Mouse (Mus musculus): ENCODE results near the gene Rapgef5.

The Rapgef5 gene

GRCm38 (mm10) chr12:117528509-117529145, 12.3 kb downstream of the Rapgef5 start:
- WGBS: 43% methylated on average over 4 of the region's 4 CpGs

GRCm38 (mm10) chr12:117531106-117531505, 14.8 kb downstream of the Rapgef5 start:
- 59% methylated on average over 4 of the region's 4 CpGs for WGBS

GRCm38 (mm10) chr12:117533176-117534086, 17.2 kb downstream of the Rapgef5 start:
- 6% methylated on average over 64 of the region's 64 CpGs for WGBS

GRCm38 (mm10) chr12:117534087-117534751, 17.9 kb downstream of the Rapgef5 start:
- under 1% methylated on average over 66 of the region's 66 CpGs for WGBS

GRCm38 (mm10) chr12:117540352-117540751, 24.1 kb downstream of the Rapgef5 start:
- WGBS: 20% methylated on average over 2 of the region's 2 CpGs

- WGBS: 82% methylated on average over 6 of the region's 6 CpGs
Measured at GRCm38 (mm10) chr12:117545277-117545676, 29.0 kb downstream of the Rapgef5 start.

- WGBS: 53% methylated on average over 5 of the region's 5 CpGs
Measured at GRCm38 (mm10) chr12:117553353-117553752, 37.1 kb downstream of the Rapgef5 start.

- 91% methylated on average over 1 of the region's 1 CpGs for WGBS
Measured at GRCm38 (mm10) chr12:117554612-117555063, 38.4 kb downstream of the Rapgef5 start.

GRCm38 (mm10) chr12:117560450-117560849, 44.2 kb downstream of the Rapgef5 start:
- WGBS: 64% methylated on average over 11 of the region's 11 CpGs

- WGBS: 56% methylated on average over 6 of the region's 6 CpGs
Measured at GRCm38 (mm10) chr12:117561411-117562059, 45.3 kb downstream of the Rapgef5 start.

GRCm38 (mm10) chr12:117562085-117562484, 45.8 kb downstream of the Rapgef5 start:
- WGBS: 95% methylated on average over 3 of the region's 3 CpGs

GRCm38 (mm10) chr12:117563859-117564258, 47.6 kb downstream of the Rapgef5 start:
- WGBS: 26% methylated on average over 6 of the region's 6 CpGs

- WGBS: 45% methylated on average over 4 of the region's 4 CpGs
Measured at GRCm38 (mm10) chr12:117566298-117566697, 50.0 kb downstream of the Rapgef5 start.

GRCm38 (mm10) chr12:117569671-117570070, 53.4 kb downstream of the Rapgef5 start:
- 50% methylated on average over 2 of the region's 2 CpGs for WGBS

- WGBS: 49% methylated on average over 4 of the region's 4 CpGs
Measured at GRCm38 (mm10) chr12:117584256-117584655, 68.0 kb downstream of the Rapgef5 start.

- 81% methylated on average over 2 of the region's 2 CpGs for WGBS
Measured at GRCm38 (mm10) chr12:117585390-117585789, 69.1 kb downstream of the Rapgef5 start.

GRCm38 (mm10) chr12:117586124-117586523, 69.8 kb downstream of the Rapgef5 start:
- 33% methylated on average over 1 of the region's 1 CpGs for WGBS

GRCm38 (mm10) chr12:117589186-117589585, 72.9 kb downstream of the Rapgef5 start:
- 97% methylated on average over 2 of the region's 2 CpGs for WGBS

- WGBS: 31% methylated on average over 2 of the region's 2 CpGs
Measured at GRCm38 (mm10) chr12:117592019-117592418, 75.7 kb downstream of the Rapgef5 start.

- 80% methylated on average over 3 of the region's 3 CpGs for WGBS
Measured at GRCm38 (mm10) chr12:117592583-117592982, 76.3 kb downstream of the Rapgef5 start.

- WGBS: 91% methylated on average over 9 of the region's 9 CpGs
Measured at GRCm38 (mm10) chr12:117595179-117595578, 78.9 kb downstream of the Rapgef5 start.

GRCm38 (mm10) chr12:117598190-117598589, 81.9 kb downstream of the Rapgef5 start:
- WGBS: 60% methylated on average over 2 of the region's 2 CpGs
